Mouse (Mus musculus) heart, adult 2 months (tissue): Measurements from ENCODE around the gene Soat2.

Experiments
- CTCF ChIP-seq: fragments of 200-600 bp; IDR thresholded peaks from 2 replicates; pipeline ENCODE4 v1.8.1; 2022; ENCODE audit warnings: antibody characterized with exemption, mild to moderate bottlenecking, moderate library complexity
- EP300 ChIP-seq: fragments of 200-500 bp; IDR thresholded peaks from 2 replicates; pipeline ENCODE4 v1.6.1; 2011; ENCODE audit warnings: low read depth, low read length, control low read depth; ENCODE audit not compliant: insufficient read depth
- POLR2A ChIP-seq: fragments of 200-500 bp; IDR thresholded peaks from 2 replicates; pipeline ENCODE4 v1.6.1; 2011; ENCODE audit warnings: mild to moderate bottlenecking, low read depth, low read length, control low read depth; ENCODE audit not compliant: insufficient read depth

DNA sequence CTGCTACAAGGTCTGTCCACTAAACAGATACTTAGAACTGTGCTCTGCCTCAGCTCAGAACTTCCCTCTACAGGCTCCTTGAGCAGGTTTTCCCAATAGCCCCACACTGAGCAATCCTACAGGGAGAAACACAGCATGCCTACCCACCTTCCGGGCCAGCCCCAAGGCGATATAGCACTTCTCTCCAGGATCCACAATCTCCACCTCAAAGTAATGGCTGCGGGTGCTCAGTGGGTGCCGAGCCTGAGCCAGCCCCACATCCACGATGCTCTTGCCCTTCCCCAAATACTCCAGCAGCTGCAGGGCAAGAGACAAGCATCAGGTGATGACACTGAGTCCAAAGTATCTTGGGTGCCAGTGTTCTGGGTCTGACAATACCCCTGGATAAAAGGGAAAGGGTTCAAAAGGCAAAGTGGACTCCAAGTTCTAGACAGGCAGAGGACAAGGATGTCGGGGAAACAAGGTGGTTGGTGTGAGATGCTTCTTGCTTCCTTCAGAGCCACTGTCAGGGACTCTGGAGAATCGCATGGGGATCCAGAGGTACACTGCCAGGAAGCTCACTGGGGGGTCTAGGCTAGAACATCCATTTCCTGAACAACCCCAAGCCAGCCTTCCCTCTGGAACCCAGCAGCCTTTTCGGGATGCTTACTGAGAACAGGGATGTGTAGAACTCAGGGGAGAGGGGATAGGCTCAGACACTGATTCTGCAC is 31.1 kb upstream of the Soat2 start:
- no peak for TF ChIP-seq POLR2A
- no peak for TF ChIP-seq CTCF
- no peak for TF ChIP-seq EP300
